Mouse (Mus musculus) cerebellum, postnatal 36 days (tissue): ENCODE measurements around the gene Zscan18.
A peak's percentile ranks its signal among the peaks of the same experiment; 100 is the strongest.
"Not testable (repeated sequence)": the region's sequence is repeated elsewhere in the genome, so short reads cannot be mapped to it uniquely, and the experiment has no call there.

Experiments
- DNase-seq, 2 experiments: peaks; one replicate each; pipeline ENCODE4 v3.0.0; 2021 to 2022; ENCODE audit warnings: mixed read lengths in 2 of 2

Zscan18 gene

GRCm38 (mm10) chr7:12802866-12803726 lies at the start of gene Zscan18:
TSS of gene Zscan18 (minus strand) at chr7:12803635.
- DNase-seq: peak; percentile 81 to 84

DNA sequence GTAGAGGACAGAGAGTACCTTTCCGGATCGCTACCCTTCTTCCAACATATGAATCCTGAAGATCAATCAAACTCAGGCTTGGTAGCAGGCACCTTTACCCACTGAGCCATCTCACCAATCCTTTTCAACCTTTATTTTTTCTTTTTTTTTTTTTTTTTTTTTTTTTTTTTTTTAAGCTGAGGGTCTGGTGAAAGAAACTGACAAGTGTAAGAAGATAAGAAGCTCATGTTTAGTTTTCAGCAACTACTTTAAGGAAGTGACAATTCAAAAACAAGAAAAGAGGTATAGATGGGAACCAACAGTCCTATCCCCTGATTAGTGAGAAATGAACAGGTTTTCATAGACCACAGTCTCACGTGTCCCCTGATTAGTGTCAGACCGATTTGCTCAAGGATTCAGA lies 32.3 kb upstream of the Zscan18 start:
- DNase-seq: no peak

DNA sequence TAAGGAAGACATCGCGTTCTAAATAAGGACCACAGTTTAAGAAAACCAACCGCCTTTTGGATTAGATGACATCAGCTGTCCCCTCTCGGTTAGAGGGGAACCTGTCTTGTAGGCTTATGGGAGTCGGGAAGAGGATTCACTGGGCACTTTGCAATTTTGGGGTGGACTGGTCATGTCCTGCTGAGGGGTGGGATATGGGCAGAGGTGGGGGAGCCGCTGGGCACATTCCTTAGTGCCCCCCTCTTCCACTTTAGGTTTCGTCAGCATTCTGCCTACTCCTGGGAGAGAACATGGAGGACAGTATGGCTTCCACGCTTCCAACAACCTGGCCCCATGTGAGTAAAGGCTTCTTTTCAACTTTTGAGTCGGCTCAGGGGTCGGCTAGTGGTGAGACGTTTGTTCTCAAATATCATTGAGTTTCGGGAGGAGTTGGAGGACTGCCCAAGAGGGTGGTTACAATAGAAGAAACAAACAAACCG lies 31.8 kb upstream of the Zscan18 start:
- no peak for DNase-seq

GRCm38 (mm10) chr7:12834162-12835120 lies 31.0 kb upstream of the Zscan18 start, which contains the start of gene Zfp110:
TSS of gene Zfp110 (plus strand) at chr7:12834761.
- peak; percentile 86 to 89 for DNase-seq

GRCm38 (mm10) chr7:12818521-12819295 lies 15.3 kb upstream of the Zscan18 start, which contains the start of gene Zfp329:
TSS of gene Zfp329 (minus strand) at chr7:12818858.
- DNase-seq: peak; percentile 93 to 94

GRCm38 (mm10) chr7:12815566-12815965 lies 12.1 kb upstream of the Zscan18 start:
- DNase-seq: no peak

- DNase-seq: no peak
These were observed 264 bp upstream of the Zscan18 start for GRCm38 (mm10) chr7:12803727-12804071.

GRCm38 (mm10) chr7:12799554-12799953 lies 3.9 kb downstream of the Zscan18 start:
- no peak for DNase-seq

DNA sequence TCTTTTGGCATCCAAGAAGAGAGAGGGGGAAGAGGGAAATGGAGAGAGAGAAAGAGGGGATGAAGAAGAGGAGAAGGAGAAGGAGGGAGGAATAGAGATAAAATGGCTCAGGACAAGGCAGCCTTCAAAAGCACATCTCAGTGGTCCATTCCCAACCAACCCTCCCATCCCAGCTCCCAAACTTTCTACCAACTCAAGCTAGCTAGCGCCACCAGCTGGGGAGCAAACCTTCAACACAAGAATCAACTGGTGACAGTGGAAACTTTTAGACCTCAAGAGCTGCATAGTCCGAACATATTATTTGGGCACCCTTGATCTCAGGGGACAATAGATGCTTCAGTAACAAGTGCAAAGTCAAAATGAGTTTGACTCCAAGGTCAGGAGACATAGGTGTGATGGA lies 5.5 kb downstream of the Zscan18 start:
- no peak for DNase-seq

GRCm38 (mm10) chr7:12792624-12793023 lies 10.8 kb downstream of the Zscan18 start:
- not testable (repeated sequence) for DNase-seq

- no peak for DNase-seq
These were observed 15.4 kb downstream of the Zscan18 start for GRCm38 (mm10) chr7:12788025-12788424.

DNA sequence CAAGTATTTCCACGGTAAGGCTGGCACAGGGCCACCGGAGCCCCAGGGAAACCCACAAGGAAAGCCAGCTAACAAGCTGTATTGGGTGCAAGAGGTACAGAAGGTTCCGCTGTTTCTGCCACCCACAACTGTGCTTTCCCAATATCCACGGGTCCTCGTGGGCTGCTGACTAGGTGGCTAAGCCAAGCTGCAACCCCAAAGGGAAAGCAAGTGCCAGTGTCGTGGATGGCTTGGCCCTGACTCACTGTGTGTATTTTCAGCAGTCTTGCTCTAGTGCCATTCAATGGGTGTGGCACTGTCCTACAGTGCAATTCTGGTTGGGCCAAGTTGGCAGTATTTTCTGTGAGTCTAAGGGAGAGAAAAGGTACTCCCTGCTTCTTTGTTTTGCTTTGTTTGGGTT lies 16.1 kb downstream of the Zscan18 start:
- no peak for DNase-seq

GRCm38 (mm10) chr7:12780151-12780830 lies 23.1 kb downstream of the Zscan18 start:
- DNase-seq: peak; percentile 80 to 85

DNA sequence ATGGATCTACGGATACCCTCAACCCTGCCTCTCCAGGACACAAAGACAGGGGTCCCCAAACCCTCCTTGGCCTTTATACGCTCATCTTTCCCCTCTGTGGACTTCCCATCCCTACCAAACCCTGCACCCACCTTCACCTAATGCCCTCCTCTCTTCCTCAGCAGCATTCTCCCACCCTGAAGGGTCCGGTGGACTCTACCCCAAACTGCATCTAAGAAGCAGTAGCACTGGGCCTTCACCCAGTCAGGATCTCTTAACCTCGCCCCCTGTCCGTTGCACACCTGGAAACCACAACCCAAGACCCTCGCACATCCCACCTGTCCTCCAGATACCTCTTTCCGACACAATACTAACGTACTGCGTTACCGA lies 23.7 kb downstream of the Zscan18 start:
- DNase-seq: no peak

- peak; percentile 17 to 34 for DNase-seq
These were observed 24.3 kb downstream of the Zscan18 start for GRCm38 (mm10) chr7:12779141-12779540.

- DNase-seq: peak; percentile 94 to 97
These were observed 28.8 kb downstream of the Zscan18 start for GRCm38 (mm10) chr7:12774606-12775005.

DNA sequence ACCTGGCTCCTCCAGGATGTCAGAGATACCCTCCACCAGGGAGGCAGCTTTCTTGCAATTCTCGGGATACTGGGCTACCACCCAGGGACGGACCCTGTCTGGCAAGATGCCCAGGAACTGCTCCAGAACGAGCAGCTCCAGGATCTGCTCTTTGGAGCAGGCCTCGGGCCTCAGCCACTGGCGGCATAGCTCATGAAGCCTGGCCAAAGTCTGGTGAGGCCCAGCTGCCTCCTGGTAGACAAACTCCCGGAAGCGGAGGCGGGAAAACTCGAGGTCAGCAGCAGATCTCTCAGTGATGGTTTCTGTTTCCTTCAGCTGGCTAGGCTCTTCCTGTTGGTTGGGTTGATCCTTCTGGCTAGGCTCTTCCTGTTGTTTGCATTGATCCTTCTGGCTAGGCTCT lies 29.3 kb downstream of the Zscan18 start:
- peak in 1 of 2 experiments; percentile 43 for DNase-seq

DNA sequence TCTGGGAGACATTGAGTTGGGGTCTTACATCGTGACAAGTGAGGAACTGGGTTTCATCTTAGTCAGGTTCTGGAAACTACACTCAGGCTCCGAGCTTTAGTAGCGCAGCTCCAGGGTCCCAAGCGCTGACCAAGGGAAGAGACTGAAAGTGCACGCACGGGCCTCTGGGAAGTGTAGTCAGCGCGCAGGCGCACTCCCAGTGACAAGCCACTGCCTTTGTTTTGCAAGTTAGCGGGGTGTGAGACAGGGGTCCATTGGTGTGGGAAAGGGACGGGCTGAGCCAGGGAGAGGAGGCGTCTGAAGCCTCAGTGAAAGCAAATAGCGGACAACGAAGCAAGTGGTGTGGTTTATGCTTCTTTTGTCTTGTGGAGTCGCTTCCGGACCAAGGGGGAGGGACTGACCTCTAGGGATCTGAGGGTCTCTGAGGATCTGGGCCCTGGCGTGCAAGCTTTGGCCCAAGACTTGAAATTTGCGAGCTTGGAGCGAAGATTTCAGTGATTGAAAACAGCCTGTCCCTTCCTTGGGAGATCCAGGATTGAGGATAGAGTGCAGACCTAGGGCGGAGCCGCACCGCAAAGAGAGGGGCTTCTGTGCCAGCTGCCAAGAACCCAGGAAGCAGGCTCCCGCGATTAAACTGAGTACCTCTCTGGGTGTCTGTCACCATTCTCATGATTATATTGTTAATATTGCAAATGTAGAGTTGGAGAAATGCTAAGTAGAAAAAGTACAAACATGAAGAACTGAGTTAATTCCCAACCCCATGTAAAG lies 53.8 kb downstream of the Zscan18 start:
- peak; percentile 3 to 4 for DNase-seq

DNA sequence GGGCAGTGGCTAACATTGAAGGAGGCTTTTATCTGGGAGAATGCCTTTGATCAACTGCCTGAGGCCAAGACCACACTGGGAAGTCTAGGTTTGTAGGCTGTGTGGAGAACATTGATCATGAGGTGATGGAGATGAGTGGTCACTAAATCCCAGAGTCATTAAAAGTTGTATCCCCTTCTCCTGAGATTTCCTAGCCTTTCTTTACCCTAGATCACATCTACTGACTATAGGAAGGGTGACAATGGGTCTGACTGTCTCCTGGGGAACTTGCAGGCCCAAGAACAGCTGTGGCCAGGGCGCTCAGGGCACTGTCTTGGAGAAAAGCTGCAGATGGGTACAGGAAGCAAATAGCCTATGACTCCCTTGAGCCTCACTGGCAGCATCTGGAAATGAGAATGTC lies 68.5 kb downstream of the Zscan18 start, which contains the start of gene Vmn2r56:
Vmn2r56 (minus strand) TSS at position 101 of the 400 bp plus-strand sequence.
- DNase-seq: no peak
